Mouse (Mus musculus): ENCODE results near the gene Emp3. TPM values are rescaled to one million over a fixed set of nuclear protein-coding genes. Genes with fewer than 3 reads are reported as not detected.

Gene Emp3
- polyA plus RNA-seq, 1 experiment from 2014 or later, result 62.4 TPM

- WGBS (ENCODE audit: insufficient replicate concordance), result 5% methylated on average over 14 of the region's 14 CpGs
- H3K9me3 ChIP-seq (replicated peaks; ENCODE audit: control insufficient read depth, low read length), result no peaks in the 10 kb centered on the region
- 0 out of 2 replicates have a peak overlapping the region, but pooled peaks have one; percentile 39 for H3K9ac ChIP-seq (ENCODE audit: low read depth, low read length)
- H3K4me2 ChIP-seq, result peak overlapping the region; percentile 54
- no peak for ATAC-seq (replicated peaks; ENCODE audit: insufficient number of reproducible peaks, low FRiP score, low TSS enrichment)
- peaks cover 29% of the 10 kb centered on the region for H3K4me1 ChIP-seq (ENCODE audit: control insufficient read depth, insufficient read depth, low read length)
- peak overlapping the region; percentile 13; the same call in 1 of the 2 replicates for H3K4me3 ChIP-seq (ENCODE audit: low read depth, low read length)
- peaks cover 3% of the 10 kb centered on the region for H3K36me3 ChIP-seq (ENCODE audit: control insufficient read depth, insufficient read depth, low read length)
- no peak overlapping the region for H3K27ac ChIP-seq (ENCODE audit: low read depth, low read length)
- H3K27me3 ChIP-seq (ENCODE audit: control insufficient read depth, insufficient read depth, low read length), result peaks cover 57% of the 10 kb centered on the region
Measured at GRCm38 (mm10) chr7:45869787-45870186, 51.4 kb downstream of the Emp3 start.

GRCm38 (mm10) chr7:45869107-45869670, 52.0 kb downstream of the Emp3 start:
- peak overlapping the region; percentile 54 for H3K4me2 ChIP-seq
- H3K4me1 ChIP-seq (ENCODE audit: control insufficient read depth, insufficient read depth, low read length), result peaks cover 23% of the 10 kb centered on the region
- H3K9ac ChIP-seq (ENCODE audit: low read depth, low read length), result 0 out of 2 replicates have a peak overlapping the region, but pooled peaks have one; percentile 39
- peaks cover 57% of the 10 kb centered on the region for H3K27me3 ChIP-seq (ENCODE audit: control insufficient read depth, insufficient read depth, low read length)
- no peaks in the 10 kb centered on the region for H3K36me3 ChIP-seq (ENCODE audit: control insufficient read depth, insufficient read depth, low read length)
- H3K4me3 ChIP-seq (ENCODE audit: low read depth, low read length), result peak overlapping the region; percentile 13; the same call in 1 of the 2 replicates
- no peak for ATAC-seq (replicated peaks; ENCODE audit: insufficient number of reproducible peaks, low FRiP score, low TSS enrichment)
- no peaks in the 10 kb centered on the region for H3K9me3 ChIP-seq (replicated peaks; ENCODE audit: control insufficient read depth, low read length)
- WGBS (ENCODE audit: insufficient replicate concordance), result 14% methylated on average over 8 of the region's 8 CpGs
- H3K27ac ChIP-seq (ENCODE audit: low read depth, low read length), result no peak overlapping the region

Other genes starting within 250 kb of the Emp3 start
- gene Ntn5, start 237.4 kb downstream of the Emp3 start, polyA plus RNA-seq (2014; fragmentation: Nextera tagmentation; extraction: Ambion mirVana), result not detected in 2 replicates
- gene Sec1, start 227.0 kb downstream of the Emp3 start, polyA plus RNA-seq (2014; fragmentation: Nextera tagmentation; extraction: Ambion mirVana), result 0.24 and 0.99 TPM in 2 replicates
- gene Car11, start 221.6 kb downstream of the Emp3 start, polyA plus RNA-seq (2014; fragmentation: Nextera tagmentation; extraction: Ambion mirVana), result 3.3 and 5.5 TPM in 2 replicates
- 3.3 and 3.5 TPM in 2 replicates for gene Dbp, start 216.3 kb downstream of the Emp3 start, polyA plus RNA-seq (2014; fragmentation: Nextera tagmentation; extraction: Ambion mirVana)
- gene Rpl18, start 205.9 kb downstream of the Emp3 start, polyA plus RNA-seq (2014; fragmentation: Nextera tagmentation; extraction: Ambion mirVana), result 764 and 836 TPM in 2 replicates
- gene Sphk2, start 203.4 kb downstream of the Emp3 start, polyA plus RNA-seq (2014; fragmentation: Nextera tagmentation; extraction: Ambion mirVana), result 13.2 and 17.3 TPM in 2 replicates
- gene Fam83e, start 200.2 kb downstream of the Emp3 start, polyA plus RNA-seq (2014; fragmentation: Nextera tagmentation; extraction: Ambion mirVana), result 0.58 and 0.67 TPM in 2 replicates
- not detected in 2 replicates for gene Spaca4, start 195.6 kb downstream of the Emp3 start, polyA plus RNA-seq (2014; fragmentation: Nextera tagmentation; extraction: Ambion mirVana)
- 0.41 and 1.1 TPM in 2 replicates for gene Lmtk3, start 137.7 kb downstream of the Emp3 start, polyA plus RNA-seq (2014; fragmentation: Nextera tagmentation; extraction: Ambion mirVana)
- gene Sult2b1, start 136.7 kb downstream of the Emp3 start, polyA plus RNA-seq (2014; fragmentation: Nextera tagmentation; extraction: Ambion mirVana), result 0.27 and 0.33 TPM in 2 replicates
- 89.7 and 104 TPM in 2 replicates for gene Cyth2, start 106.8 kb downstream of the Emp3 start, polyA plus RNA-seq (2014; fragmentation: Nextera tagmentation; extraction: Ambion mirVana)
- 0.39 and 1.0 TPM in 2 replicates for gene Kcnj14, start 96.6 kb downstream of the Emp3 start, polyA plus RNA-seq (2014; fragmentation: Nextera tagmentation; extraction: Ambion mirVana)
- gene Grwd1, start 90.5 kb downstream of the Emp3 start, polyA plus RNA-seq (2014; fragmentation: Nextera tagmentation; extraction: Ambion mirVana), result 48.7 and 49.8 TPM in 2 replicates
- gene Kdelr1, start 48.6 kb downstream of the Emp3 start, polyA plus RNA-seq (2014; fragmentation: Nextera tagmentation; extraction: Ambion mirVana), result 76.0 and 115 TPM in 2 replicates
- 0.11 TPM in 2 replicates for gene Grin2d, start 43.0 kb downstream of the Emp3 start, polyA plus RNA-seq (2014; fragmentation: Nextera tagmentation; extraction: Ambion mirVana)
- 0.54 and 1.3 TPM in 2 replicates for gene Syngr4, start 24.7 kb downstream of the Emp3 start, polyA plus RNA-seq (2014; fragmentation: Nextera tagmentation; extraction: Ambion mirVana)
- gene Tmem143, start 24.5 kb downstream of the Emp3 start, polyA plus RNA-seq (2014; fragmentation: Nextera tagmentation; extraction: Ambion mirVana), result 5.5 and 5.8 TPM in 2 replicates
- gene Ccdc114, start 2.7 kb upstream of the Emp3 start, polyA plus RNA-seq (2014; fragmentation: Nextera tagmentation; extraction: Ambion mirVana), result 2.0 and 3.4 TPM in 2 replicates
- 0.04 TPM in 2 replicates for gene Abcc6, start 108.9 kb upstream of the Emp3 start, polyA plus RNA-seq (2014; fragmentation: Nextera tagmentation; extraction: Ambion mirVana)
- 19.2 and 20.8 TPM in 2 replicates for gene Nomo1, start 112.3 kb upstream of the Emp3 start, polyA plus RNA-seq (2014; fragmentation: Nextera tagmentation; extraction: Ambion mirVana)
- gene Kcnj11, start 179.4 kb upstream of the Emp3 start, polyA plus RNA-seq (2014; fragmentation: Nextera tagmentation; extraction: Ambion mirVana), result 5.3 and 5.9 TPM in 2 replicates

All from heart, embryonic 11.5 days (tissue).